Mouse (Mus musculus): ENCODE results near the gene Mmp20. TPM values are rescaled to one million over a fixed set of nuclear protein-coding genes. Genes with fewer than 3 reads are reported as not detected.

The Mmp20 gene
- polyA plus RNA-seq, 1 experiment = not detected

GRCm38 (mm10) chr9:7686024-7686423 is 58.0 kb downstream of the Mmp20 start:
- H3K4me3 ChIP-seq (ENCODE audit: insufficient read depth, low read length) = no peak overlapping the region
- no peak for TF ChIP-seq POLR2A (IDR thresholded peaks at IDR 0.05; ENCODE audit: borderline replicate concordance, low read depth, low read length)
- no peak for TF ChIP-seq CTCF (IDR thresholded peaks at IDR 0.05; ENCODE audit: low read depth, low read length)
- no peaks in the 10 kb centered on the region for H3K4me1 ChIP-seq (ENCODE audit: control insufficient read depth, insufficient read depth, low read length)
- H3K27ac ChIP-seq (ENCODE audit: insufficient read depth, low read depth, low read length) = no peak overlapping the region

GRCm38 (mm10) chr9:7689799-7690198 is 61.8 kb downstream of the Mmp20 start:
- TF ChIP-seq POLR2A (IDR thresholded peaks at IDR 0.05; ENCODE audit: borderline replicate concordance, low read depth, low read length) (no peak), CTCF (IDR thresholded peaks at IDR 0.05; ENCODE audit: low read depth, low read length) (no peak)
- no peak overlapping the region for H3K27ac ChIP-seq (ENCODE audit: insufficient read depth, low read depth, low read length)
- H3K4me1 ChIP-seq (ENCODE audit: control insufficient read depth, insufficient read depth, low read length) = no peaks in the 10 kb centered on the region
- H3K4me3 ChIP-seq (ENCODE audit: insufficient read depth, low read length) = no peak overlapping the region

GRCm38 (mm10) chr9:7691790-7692189 is 63.8 kb downstream of the Mmp20 start, which contains the start of gene Mmp7:
Gene Mmp7, plus strand, starts transcription at chr9:7692090.
- no peak within 1 kb of the TSS for H3K27ac ChIP-seq (ENCODE audit: insufficient read depth, low read depth, low read length)
- no peak within 1 kb of the TSS for H3K4me3 ChIP-seq (ENCODE audit: insufficient read depth, low read length)
- no peak for TF ChIP-seq CTCF (IDR thresholded peaks at IDR 0.05; ENCODE audit: low read depth, low read length)
- no peak for TF ChIP-seq POLR2A (IDR thresholded peaks at IDR 0.05; ENCODE audit: borderline replicate concordance, low read depth, low read length)
- no peaks in the 10 kb centered on the region for H3K4me1 ChIP-seq (ENCODE audit: control insufficient read depth, insufficient read depth, low read length)

- H3K27ac ChIP-seq (ENCODE audit: insufficient read depth, low read depth, low read length) = no peak overlapping the region
- TF ChIP-seq CTCF (IDR thresholded peaks at IDR 0.05; ENCODE audit: low read depth, low read length) (no peak), POLR2A (IDR thresholded peaks at IDR 0.05; ENCODE audit: borderline replicate concordance, low read depth, low read length) (no peak)
- no peaks in the 10 kb centered on the region for H3K4me1 ChIP-seq (ENCODE audit: control insufficient read depth, insufficient read depth, low read length)
- no peak overlapping the region for H3K4me3 ChIP-seq (ENCODE audit: insufficient read depth, low read length)
These were observed 65.9 kb downstream of the Mmp20 start for GRCm38 (mm10) chr9:7693961-7694360.

- no peak for TF ChIP-seq CTCF (IDR thresholded peaks at IDR 0.05; ENCODE audit: low read depth, low read length)
- TF ChIP-seq POLR2A (IDR thresholded peaks at IDR 0.05; ENCODE audit: borderline replicate concordance, low read depth, low read length) = no peak
- Histone ChIP-seq H3K27ac (ENCODE audit: insufficient read depth, low read depth, low read length) (no peak overlapping the region), H3K4me1 (ENCODE audit: control insufficient read depth, insufficient read depth, low read length) (no peaks in the 10 kb centered on the region), H3K4me3 (ENCODE audit: insufficient read depth, low read length) (no peak overlapping the region)
These were observed 67.6 kb downstream of the Mmp20 start for GRCm38 (mm10) chr9:7695646-7696045.

GRCm38 (mm10) chr9:7708698-7709097 is 80.7 kb downstream of the Mmp20 start:
- H3K4me1 ChIP-seq (ENCODE audit: control insufficient read depth, insufficient read depth, low read length) = no peaks in the 10 kb centered on the region
- TF ChIP-seq CTCF (IDR thresholded peaks at IDR 0.05; ENCODE audit: low read depth, low read length) (no peak), POLR2A (IDR thresholded peaks at IDR 0.05; ENCODE audit: borderline replicate concordance, low read depth, low read length) (no peak)
- H3K4me3 ChIP-seq (ENCODE audit: insufficient read depth, low read length) = no peak overlapping the region
- H3K27ac ChIP-seq (ENCODE audit: insufficient read depth, low read depth, low read length) = no peak overlapping the region

- no peak for TF ChIP-seq CTCF (IDR thresholded peaks at IDR 0.05; ENCODE audit: low read depth, low read length)
- no peak for TF ChIP-seq POLR2A (IDR thresholded peaks at IDR 0.05; ENCODE audit: borderline replicate concordance, low read depth, low read length)
- Histone ChIP-seq H3K27ac (ENCODE audit: insufficient read depth, low read depth, low read length) (no peak overlapping the region), H3K4me1 (ENCODE audit: control insufficient read depth, insufficient read depth, low read length) (0 out of 2 replicates have a peak, but pooled peaks cover 2% of the 10 kb centered on the region), H3K4me3 (ENCODE audit: insufficient read depth, low read length) (no peak overlapping the region)
These were observed 83.2 kb downstream of the Mmp20 start for GRCm38 (mm10) chr9:7711196-7711595.

- TF ChIP-seq CTCF (IDR thresholded peaks at IDR 0.05; ENCODE audit: low read depth, low read length) = no peak
- no peak for TF ChIP-seq POLR2A (IDR thresholded peaks at IDR 0.05; ENCODE audit: borderline replicate concordance, low read depth, low read length)
- no peak overlapping the region for H3K4me3 ChIP-seq (ENCODE audit: insufficient read depth, low read length)
- no peak overlapping the region for H3K27ac ChIP-seq (ENCODE audit: insufficient read depth, low read depth, low read length)
- 0 out of 2 replicates have a peak, but pooled peaks cover 2% of the 10 kb centered on the region for H3K4me1 ChIP-seq (ENCODE audit: control insufficient read depth, insufficient read depth, low read length)
These were observed 86.3 kb downstream of the Mmp20 start for GRCm38 (mm10) chr9:7714062-7714907.

GRCm38 (mm10) chr9:7714908-7715175 is 86.8 kb downstream of the Mmp20 start:
- TF ChIP-seq CTCF (IDR thresholded peaks at IDR 0.05; ENCODE audit: low read depth, low read length) (no peak), POLR2A (IDR thresholded peaks at IDR 0.05; ENCODE audit: borderline replicate concordance, low read depth, low read length) (no peak)
- H3K4me3 ChIP-seq (ENCODE audit: insufficient read depth, low read length) = no peak overlapping the region
- H3K27ac ChIP-seq (ENCODE audit: insufficient read depth, low read depth, low read length) = no peak overlapping the region
- 0 out of 2 replicates have a peak, but pooled peaks cover 2% of the 10 kb centered on the region for H3K4me1 ChIP-seq (ENCODE audit: control insufficient read depth, insufficient read depth, low read length)

- Histone ChIP-seq H3K27ac (ENCODE audit: insufficient read depth, low read depth, low read length) (no peak overlapping the region), H3K4me3 (ENCODE audit: insufficient read depth, low read length) (no peak overlapping the region), H3K4me1 (ENCODE audit: control insufficient read depth, insufficient read depth, low read length) (no peaks in the 10 kb centered on the region)
- TF ChIP-seq POLR2A (IDR thresholded peaks at IDR 0.05; ENCODE audit: borderline replicate concordance, low read depth, low read length) (no peak), CTCF (IDR thresholded peaks at IDR 0.05; ENCODE audit: low read depth, low read length) (no peak)
These were observed 93.5 kb downstream of the Mmp20 start for GRCm38 (mm10) chr9:7721543-7721942.

Other genes with a start within 250 kb of the Mmp20 start
- gene Mmp1b, start 240.2 kb upstream of the Mmp20 start, polyA plus RNA-seq (2012; ENCODE audit: insufficient read depth, insufficient read length, missing spikeins) = not detected in 2 replicates
- 0.44 TPM in 1 of 2 replicates, not detected in the other for gene Mmp3, start 182.4 kb upstream of the Mmp20 start, polyA plus RNA-seq (2012; ENCODE audit: insufficient read depth, insufficient read length, missing spikeins)
- gene Mmp10, start 125.9 kb upstream of the Mmp20 start, polyA plus RNA-seq (2012; ENCODE audit: insufficient read depth, insufficient read length, missing spikeins) = not detected in 2 replicates
- 26.7 and 30.4 TPM in 2 replicates for gene Mmp8, start 69.8 kb upstream of the Mmp20 start, polyA plus RNA-seq (2012; ENCODE audit: insufficient read depth, insufficient read length, missing spikeins)
- 18.2 and 19.3 TPM in 2 replicates for gene Mmp27, start 56.8 kb upstream of the Mmp20 start, polyA plus RNA-seq (2012; ENCODE audit: insufficient read depth, insufficient read length, missing spikeins)
- not detected in 2 replicates for gene Mmp7, start 63.9 kb downstream of the Mmp20 start, polyA plus RNA-seq (2012; ENCODE audit: insufficient read depth, insufficient read length, missing spikeins)
- gene Tmem123, start 135.8 kb downstream of the Mmp20 start, polyA plus RNA-seq (2012; ENCODE audit: insufficient read depth, insufficient read length, missing spikeins) = 114 and 120 TPM in 2 replicates
- 22.5 and 24.9 TPM in 2 replicates for gene Birc2, start 208.8 kb downstream of the Mmp20 start, polyA plus RNA-seq (2012; ENCODE audit: insufficient read depth, insufficient read length, missing spikeins)
- gene Birc3, start 245.0 kb downstream of the Mmp20 start, polyA plus RNA-seq (2012; ENCODE audit: insufficient read depth, insufficient read length, missing spikeins) = 157 and 171 TPM in 2 replicates